Mouse (Mus musculus) brain, embryonic 14.5 days (tissue): ENCODE measurements around the gene Bcr.

Source experiments
- CTCF ChIP-seq: fragments of 200-500 bp; IDR thresholded peaks from 2 replicates; pipeline ENCODE4 v1.5.1; 2012; ENCODE audit warnings: inconsistent platforms, mild to moderate bottlenecking, moderate library complexity, borderline replicate concordance; ENCODE audit not compliant: insufficient read depth, insufficient read length; ENCODE audit errors: extremely low read depth
- POLR2A ChIP-seq: fragments of 200-500 bp; IDR thresholded peaks from 2 replicates; pipeline ENCODE4 v1.6.1; 2012; ENCODE audit warnings: mild to moderate bottlenecking, inconsistent platforms, borderline replicate concordance; ENCODE audit not compliant: poor library complexity, insufficient read depth, insufficient read length, severe bottlenecking; ENCODE audit errors: extremely low read depth

DNA sequence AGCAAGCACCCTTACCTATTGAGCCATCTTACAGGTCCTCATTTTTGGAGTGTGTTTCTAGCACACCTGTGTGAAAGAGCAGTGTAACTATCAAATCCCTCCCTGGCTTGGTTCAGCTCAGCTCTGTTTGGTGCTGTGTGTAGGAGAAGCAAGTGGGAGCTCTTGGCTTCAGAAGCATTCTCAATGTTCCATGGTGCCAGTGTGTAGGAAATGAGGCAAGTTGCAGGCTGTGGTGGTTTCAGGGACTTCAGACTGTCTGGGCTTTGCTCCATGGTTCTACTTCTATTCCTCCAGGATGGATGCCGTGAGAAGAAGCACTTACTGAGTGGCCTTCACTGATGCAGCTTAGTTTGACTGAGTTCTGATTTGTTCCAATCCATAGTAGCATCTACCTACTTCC, 137.4 kb downstream of the Bcr start:
- TF ChIP-seq CTCF: no peak
- TF ChIP-seq POLR2A: no peak
